Mouse (Mus musculus) layer of hippocampus, postnatal 14 days (tissue): Measurements from ENCODE around the gene Nfib. TPM values are rescaled to one million over a fixed set of nuclear protein-coding genes. Genes with fewer than 3 reads are reported as not detected.
A peak's percentile ranks its signal among the peaks of the same experiment; 100 is the strongest.

Experiments
- DNase-seq, 2 experiments: peaks; one replicate each; pipeline ENCODE4 v3.0.0; 2021 to 2022; ENCODE audit warnings: low spot score in 2 of 2, mixed read lengths in 1 of 2
- total RNA-seq, 2 experiments: library from RNA; stranded (reverse); gene quantifications; 2 replicates each; pipeline ENCODE4 v1.2.3; 2021

Nfib gene
- total RNA-seq, 2 experiments from 2014 or later = 197 to 217 TPM

- no peak for DNase-seq
Observed at GRCm38 (mm10) chr4:82438631-82439030, 266.9 kb downstream of the Nfib start.

GRCm38 (mm10) chr4:82437533-82438318 lies 267.8 kb downstream of the Nfib start:
- no peak for DNase-seq

- DNase-seq = no peak
Observed at GRCm38 (mm10) chr4:82436656-82437055, 268.9 kb downstream of the Nfib start.

- no peak for DNase-seq
Observed at GRCm38 (mm10) chr4:82435716-82436115, 269.8 kb downstream of the Nfib start.

GRCm38 (mm10) chr4:82433926-82434705 lies 271.4 kb downstream of the Nfib start:
- peak in 1 of 2 experiments; percentile 43 for DNase-seq

- no peak for DNase-seq
Observed at GRCm38 (mm10) chr4:82431831-82432230, 273.7 kb downstream of the Nfib start.

- no peak for DNase-seq
Observed at GRCm38 (mm10) chr4:82430802-82431201, 274.7 kb downstream of the Nfib start.

GRCm38 (mm10) chr4:82426224-82426623 lies 279.3 kb downstream of the Nfib start:
- no peak for DNase-seq

- DNase-seq = no peak
Observed at GRCm38 (mm10) chr4:82418241-82418640, 287.3 kb downstream of the Nfib start.

GRCm38 (mm10) chr4:82415817-82416216 lies 289.7 kb downstream of the Nfib start:
- DNase-seq = no peak

GRCm38 (mm10) chr4:82412651-82413050 lies 292.9 kb downstream of the Nfib start:
- no peak for DNase-seq

- no peak for DNase-seq
Observed at GRCm38 (mm10) chr4:82411965-82412364, 293.6 kb downstream of the Nfib start.

GRCm38 (mm10) chr4:82408463-82409404 lies 296.8 kb downstream of the Nfib start:
- peak in 1 of 2 experiments; percentile 53 for DNase-seq

GRCm38 (mm10) chr4:82406511-82406910 lies 299.0 kb downstream of the Nfib start:
- DNase-seq = no peak

- DNase-seq = no peak
Observed at GRCm38 (mm10) chr4:82405791-82406190, 299.8 kb downstream of the Nfib start.

GRCm38 (mm10) chr4:82403975-82404651 lies 301.4 kb downstream of the Nfib start:
- peak; percentile 51 to 79 for DNase-seq

- DNase-seq = no peak
Observed at GRCm38 (mm10) chr4:82402666-82403065, 302.9 kb downstream of the Nfib start.

- no peak for DNase-seq
Observed at GRCm38 (mm10) chr4:82401450-82402061, 304.0 kb downstream of the Nfib start.

GRCm38 (mm10) chr4:82400536-82400935 lies 305.0 kb downstream of the Nfib start:
- DNase-seq = no peak
